Mouse (Mus musculus) regulatory T cell (primary cell): Measurements from ENCODE around the gene Rgmb.

Experiments used
- in situ Hi-C: fragments of 300-600 bp; cut with MboI, MseI; formaldehyde crosslinking; loops from one replicate; pipeline ENCODE4 v1.15.1; 2025; ENCODE audit warnings: high pct_unique_total_duplicates

The Rgmb gene

GRCm38 (mm10) chr17:15822376-15822775 is 8.5 kb downstream of the Rgmb start:
- in situ Hi-C loops: no loop called here

- in situ Hi-C loops: no loop called here
Measured at GRCm38 (mm10) chr17:15821706-15822105, 9.1 kb downstream of the Rgmb start.

DNA sequence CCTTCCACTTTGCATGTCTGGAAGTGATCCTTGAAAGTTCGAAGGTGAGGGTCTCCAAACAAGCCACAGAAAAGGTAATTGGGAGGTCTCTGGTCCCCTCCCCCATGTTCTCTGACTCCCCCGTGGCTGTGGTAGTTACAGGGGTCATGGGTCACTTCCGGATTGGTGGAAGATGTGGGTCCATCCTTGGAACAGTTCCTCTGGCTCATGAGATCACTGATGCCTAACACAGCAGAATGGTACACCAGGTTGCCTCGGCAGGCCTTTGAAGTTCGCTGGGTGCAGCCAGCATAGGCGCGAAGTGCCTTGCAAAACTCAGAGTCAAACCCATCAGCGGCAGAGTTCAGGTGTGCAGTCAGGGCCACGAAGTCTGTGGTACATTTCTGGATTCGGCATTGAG is 10.1 kb downstream of the Rgmb start:
- in situ Hi-C loops: no loop called here

DNA sequence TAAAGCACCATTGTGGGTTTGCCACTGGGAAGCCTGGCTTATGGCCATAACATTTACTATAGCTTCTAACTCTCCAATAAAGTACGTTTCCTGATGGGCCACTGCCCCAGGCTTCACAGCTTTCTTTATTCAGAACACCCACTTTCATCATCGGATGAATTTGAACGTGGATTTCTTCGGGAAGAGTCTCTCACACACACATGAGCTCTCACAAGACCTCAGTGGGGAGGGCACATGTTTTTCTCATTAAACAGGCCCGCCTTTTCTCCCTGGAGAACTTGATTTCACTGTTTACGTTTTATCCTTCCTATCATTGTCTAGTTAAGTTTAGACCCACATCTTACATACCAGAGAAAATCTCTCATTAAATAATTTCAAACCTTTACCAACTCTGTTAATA is 10.7 kb downstream of the Rgmb start:
- in situ Hi-C loops: no loop called here

DNA sequence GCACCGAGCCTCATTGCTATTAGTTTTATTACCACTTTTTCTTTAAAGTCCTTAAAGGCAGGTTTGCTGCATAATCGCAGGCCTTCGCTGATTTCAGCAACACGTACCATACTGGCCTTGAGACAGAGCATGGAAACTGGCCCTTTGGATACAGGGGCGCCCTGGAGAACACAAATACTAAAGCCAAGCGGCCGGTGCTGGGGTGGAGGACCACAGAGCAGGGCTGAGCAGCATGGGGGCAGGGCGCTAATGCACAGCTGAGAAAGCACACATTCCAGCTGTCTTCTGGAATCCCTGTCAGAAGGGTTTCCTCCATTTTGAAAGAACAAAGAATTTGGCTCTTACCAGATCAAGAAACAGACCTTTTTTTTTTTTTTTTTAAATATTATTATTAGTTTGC is 12.5 kb downstream of the Rgmb start:
- in situ Hi-C loops: no loop called here

GRCm38 (mm10) chr17:15817634-15818033 is 13.2 kb downstream of the Rgmb start:
- in situ Hi-C loops: no loop called here

DNA sequence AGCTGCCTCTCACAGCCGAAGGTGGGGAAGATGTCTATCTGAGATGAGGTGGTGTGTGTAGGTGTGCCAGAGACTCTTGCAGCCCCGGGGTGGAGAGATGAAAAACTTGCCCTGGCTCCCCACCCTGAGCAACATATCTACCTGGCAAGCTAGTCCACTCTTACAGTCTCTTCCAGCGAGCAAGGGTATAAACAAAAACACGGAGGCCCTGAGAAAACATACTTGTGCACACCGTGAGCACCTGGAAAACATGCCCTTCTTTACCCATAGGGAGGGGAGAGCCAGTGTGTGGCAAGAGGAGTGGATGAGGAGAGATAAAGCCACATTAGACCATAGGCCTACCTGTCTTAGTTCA is 13.8 kb downstream of the Rgmb start:
- in situ Hi-C loops: no loop called here

DNA sequence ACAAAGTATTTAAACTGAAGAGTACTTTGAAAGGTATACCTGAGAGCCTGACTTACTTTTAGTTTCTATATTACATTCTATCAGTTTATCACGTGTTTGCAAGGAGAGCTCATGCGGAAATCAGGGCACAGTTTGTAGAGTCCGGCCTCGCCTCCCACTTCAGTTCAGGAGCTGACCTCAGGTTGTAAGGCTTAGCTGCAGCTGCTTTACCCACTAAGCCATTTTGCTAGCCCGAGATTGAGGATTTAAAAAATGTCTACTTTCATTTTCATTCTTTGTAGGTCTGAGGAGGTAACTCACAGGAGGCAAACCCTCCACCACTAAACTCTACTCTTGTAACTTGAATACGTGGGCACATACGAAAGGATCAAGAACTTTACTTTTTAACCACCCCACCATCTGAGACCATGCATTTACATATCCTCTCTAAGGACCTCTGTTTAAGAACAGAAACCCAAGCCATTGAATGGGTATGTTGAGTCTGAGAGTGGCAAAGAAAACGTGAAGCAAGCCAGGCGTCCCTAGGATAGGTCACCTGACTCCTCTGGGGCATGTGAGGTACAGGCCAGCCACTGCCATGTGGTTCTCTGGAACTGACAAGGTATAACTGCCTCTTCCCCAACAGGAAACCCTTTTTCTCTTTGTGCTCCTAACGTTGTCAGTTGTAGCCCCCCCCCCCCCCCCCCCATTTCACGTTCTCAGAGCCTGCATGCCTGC is 14.3 kb downstream of the Rgmb start:
- in situ Hi-C loops: no loop called here

DNA sequence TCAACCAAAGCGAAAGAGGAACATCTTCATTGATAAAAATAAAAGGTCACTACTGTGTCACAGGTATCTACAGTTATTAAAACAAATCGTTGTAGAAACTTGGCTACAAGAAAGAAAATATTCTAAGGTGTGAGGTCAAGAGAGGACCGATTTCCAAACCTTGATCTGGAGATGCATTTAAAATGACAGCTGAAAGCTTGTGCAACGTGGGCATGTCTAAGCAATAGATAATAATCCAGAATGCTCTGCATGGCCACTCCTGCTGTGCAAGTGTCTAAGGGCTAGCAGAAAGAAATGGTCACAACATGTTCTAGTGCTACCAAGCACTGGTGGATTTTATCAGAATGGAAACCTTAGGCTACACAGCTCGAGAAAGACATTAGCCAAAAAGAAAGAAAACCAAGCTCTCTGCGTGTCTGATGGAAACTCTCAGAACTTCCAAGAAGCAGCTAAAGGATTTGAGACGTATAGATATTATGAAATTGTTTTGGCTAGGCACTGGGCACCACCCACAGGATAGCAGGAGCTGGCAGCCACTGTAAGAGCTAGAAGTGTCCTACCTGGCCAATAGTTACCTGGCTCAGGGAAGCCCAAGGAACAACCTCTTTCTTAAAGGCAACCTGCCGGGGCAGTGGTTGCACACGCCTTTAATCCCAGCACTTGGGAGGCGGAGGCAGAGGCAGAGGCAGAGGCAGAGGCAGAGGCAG is 15.4 kb downstream of the Rgmb start:
- in situ Hi-C loops: no loop called here

DNA sequence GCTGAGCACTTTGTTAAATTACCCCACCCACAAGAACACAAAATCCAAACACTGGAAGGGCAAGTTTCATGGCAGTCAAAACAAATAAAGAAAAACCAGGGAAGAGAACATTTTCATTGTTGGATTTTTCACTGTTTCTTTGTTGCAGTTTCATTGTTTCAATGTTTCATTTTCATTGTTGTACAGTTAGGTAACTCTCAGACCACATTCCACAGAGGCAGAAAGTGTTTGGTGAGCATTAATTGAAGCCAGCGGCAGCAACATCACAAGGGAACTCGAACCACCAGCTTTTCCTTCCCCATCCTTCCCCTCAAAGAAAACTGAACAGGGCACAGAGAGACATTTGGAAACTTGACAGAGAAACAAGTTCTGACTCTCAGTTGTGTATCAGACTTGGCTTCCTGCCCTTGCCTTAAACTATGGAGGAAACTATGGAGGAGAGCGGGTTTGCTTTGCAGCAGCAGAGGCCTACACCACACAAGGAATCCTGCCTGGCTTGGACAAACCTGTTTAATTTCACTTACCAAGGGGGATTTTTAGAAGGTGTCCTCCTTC is 17.1 kb downstream of the Rgmb start:
- in situ Hi-C loops: no loop called here

DNA sequence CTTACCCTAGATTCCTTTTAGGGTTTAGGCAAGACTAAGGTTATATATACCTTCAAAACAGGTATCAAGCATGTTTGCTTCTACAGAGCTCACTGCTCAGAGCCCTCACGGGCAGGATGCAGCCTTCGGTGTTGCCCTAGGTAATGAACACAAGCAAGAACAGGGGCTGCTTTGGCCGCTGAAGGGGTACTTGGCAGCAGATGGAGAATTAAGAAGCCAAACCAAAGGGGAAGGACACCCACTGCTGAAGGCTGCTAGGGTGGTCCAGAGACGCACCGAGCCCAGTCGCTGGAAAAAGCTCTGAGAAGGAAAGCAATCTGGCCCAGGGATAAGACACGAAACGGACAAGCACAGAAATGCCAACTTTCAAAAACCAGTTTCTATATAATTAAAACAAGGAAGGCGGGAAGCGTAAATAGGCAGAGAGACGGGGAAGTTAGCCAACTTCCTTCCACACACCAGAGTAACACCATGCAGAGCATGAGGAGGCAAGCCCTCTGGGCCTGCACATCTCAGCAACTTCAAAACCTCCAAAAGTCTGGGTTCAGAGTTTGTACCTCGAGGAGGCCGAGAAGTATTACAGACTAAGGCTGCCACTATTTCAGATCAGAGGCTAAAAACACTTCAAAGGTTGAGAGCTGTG is 18.6 kb downstream of the Rgmb start:
- in situ Hi-C loops: no loop called here

GRCm38 (mm10) chr17:15809949-15810348 is 20.9 kb downstream of the Rgmb start:
- in situ Hi-C loops: no loop called here

- in situ Hi-C loops: no loop called here
Measured at GRCm38 (mm10) chr17:15808468-15809374, 22.1 kb downstream of the Rgmb start.

- in situ Hi-C loops: no loop called here
Measured at GRCm38 (mm10) chr17:15808015-15808414, 22.8 kb downstream of the Rgmb start.

DNA sequence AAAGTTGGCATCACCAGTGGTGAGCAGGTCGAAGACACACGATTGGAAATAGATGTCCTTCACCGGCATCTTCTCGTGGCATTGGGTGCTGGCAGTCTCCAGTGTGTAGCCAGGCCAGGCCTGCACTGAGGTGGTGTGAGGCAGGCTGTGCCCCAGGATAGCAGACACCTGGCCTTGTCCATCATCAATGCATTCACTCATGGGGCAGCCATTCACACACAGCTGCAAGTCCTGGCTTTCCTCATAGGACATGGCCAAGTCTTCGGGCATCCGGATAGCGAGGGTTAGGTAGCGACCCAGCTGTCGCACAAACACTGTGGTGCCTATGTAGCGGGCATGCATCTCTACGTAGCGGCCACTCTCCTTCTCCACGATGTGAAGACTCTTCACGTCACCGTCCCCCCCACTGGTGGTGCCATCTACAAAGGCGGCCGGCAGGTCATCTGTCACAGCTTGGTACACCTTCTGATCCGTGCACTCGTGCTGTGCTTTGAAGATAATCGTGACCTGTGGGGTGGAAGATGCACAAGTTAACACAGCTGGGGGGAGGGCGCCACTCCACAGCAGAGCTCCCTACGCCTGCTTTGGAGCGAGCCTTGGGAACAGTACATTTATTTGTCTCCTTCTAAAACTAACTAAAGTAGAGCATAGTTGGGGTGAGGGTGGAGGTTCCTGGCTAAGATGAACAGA is 23.4 kb downstream of the Rgmb start:
- in situ Hi-C loops: no loop called here

DNA sequence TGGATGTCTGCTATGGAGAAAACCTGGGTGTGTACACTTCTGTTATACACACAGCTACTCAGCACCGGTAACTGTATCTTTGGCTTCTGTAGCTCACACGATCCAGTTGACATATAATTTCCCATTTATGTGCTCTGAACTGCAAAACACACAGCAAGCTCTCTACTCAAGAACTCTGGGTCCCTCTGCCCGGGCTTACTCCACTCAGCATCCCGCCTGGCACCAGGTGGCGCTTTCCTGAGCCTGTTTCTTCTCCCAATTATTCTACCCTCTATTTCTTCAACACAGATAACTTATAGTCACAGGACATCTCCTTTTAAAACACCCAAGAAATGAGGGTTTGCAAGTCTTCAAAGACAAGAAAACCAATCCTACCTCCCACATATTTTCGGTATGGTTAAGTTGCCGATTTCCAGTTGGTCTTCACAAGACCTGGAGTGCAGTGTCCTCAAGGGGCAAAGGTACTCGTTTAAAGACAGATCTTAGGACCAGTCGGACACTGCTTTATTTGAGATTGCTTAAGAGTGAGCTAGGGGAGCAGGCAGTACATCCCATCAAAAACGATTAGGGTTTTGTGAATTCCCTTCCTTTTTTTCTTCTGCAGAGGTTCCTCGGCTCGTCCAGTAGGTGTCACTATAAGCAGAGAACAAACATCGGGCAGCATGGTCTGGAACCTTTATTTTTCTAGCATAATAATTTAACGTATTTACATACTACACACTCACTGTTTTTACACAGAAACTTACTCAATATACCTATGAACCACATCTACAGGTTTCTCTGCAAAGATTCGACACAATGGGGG is 26.6 kb downstream of the Rgmb start:
- in situ Hi-C loops: no loop called here

DNA sequence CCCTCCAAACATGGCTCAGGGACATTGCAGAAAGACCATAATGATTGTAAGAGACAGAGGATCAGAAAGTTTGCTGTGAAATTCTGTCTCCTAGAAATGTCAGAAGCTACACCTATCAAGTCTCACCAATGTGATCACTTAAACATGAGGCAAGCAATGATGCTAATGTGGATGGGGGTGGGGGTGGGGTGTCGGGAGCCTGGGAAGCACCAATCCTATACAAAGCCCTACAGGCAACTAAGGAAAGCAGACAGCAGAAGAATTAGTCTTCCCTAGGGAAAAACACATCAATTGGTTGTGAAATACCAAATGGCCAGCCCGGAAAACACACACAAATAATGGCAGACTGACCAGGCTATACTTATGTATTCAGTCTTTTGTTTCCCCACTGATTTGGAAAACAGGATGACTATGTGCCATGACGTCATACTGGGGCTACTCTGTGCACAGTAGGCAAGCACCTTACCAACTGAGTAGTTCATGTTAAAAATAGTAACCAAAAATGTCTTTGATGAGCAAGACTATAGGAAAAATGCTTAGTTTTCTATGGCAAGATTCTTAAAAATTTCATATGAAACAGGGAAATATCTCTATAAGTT is 31.5 kb downstream of the Rgmb start:
- in situ Hi-C loops: loop anchor here (5.0 kb wide), 1 partner anchor 113 kb away; no protein-coding TSS in a partner anchor

DNA sequence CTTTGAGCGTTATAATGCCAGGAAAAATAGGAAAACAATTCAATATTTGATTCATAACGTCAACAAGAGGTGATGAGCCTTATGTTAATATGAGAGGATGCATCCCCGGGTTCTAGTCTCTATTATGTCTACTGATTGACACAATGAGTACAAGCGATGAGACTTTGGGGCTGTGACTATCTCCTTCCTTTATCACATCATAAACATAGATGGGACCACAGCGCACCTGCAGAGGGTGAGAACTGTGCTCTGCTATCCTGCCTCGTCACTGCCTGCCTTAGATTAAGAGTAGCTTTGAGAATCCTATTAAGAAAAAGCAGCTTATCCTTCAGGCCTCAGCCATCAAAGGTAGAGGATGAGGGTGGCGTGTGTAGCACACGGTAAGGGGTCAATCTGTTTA is 40.1 kb downstream of the Rgmb start:
- in situ Hi-C loops: no loop called here

GRCm38 (mm10) chr17:15787036-15787435 is 43.8 kb downstream of the Rgmb start:
- in situ Hi-C loops: loop anchor here (10.0 kb wide), 2 partner anchors 198 to 1108 kb away; no protein-coding TSS in a partner anchor

GRCm38 (mm10) chr17:15777979-15778378 is 52.9 kb downstream of the Rgmb start:
- in situ Hi-C loops: no loop called here
